Mouse (Mus musculus): Measurements from ENCODE around the gene Tmem128. TPM values are rescaled to one million over a fixed set of nuclear protein-coding genes. Genes with fewer than 3 reads are reported as not detected.

Gene Tmem128
- total and polyA plus RNA-seq, 3 experiments, result 11.7 to 16.5 (median 12.2) TPM

DNA sequence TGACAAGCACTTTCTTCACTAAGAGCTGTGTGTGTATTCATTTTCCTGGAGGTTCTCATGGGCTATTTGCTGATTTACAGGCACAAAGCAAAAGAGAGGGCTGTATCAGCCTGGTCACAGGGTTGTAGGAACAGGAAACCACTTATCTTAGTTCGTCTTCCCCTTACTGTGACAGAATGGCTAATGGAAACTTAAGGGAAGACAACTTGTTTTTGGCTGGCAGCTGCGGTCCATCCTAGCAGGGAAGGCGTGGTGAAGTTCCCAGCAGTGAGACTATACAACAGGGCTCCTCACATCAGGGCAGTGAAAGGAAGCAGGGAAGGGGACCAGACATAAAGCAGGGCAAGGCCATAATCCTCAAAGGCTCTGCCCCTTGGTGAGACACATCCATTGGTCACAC is 4.3 kb upstream of the Tmem128 start:
- Histone ChIP-seq H3K9ac (ENCODE audit: low read depth, low read length) (no peak overlapping the region), H3K36me3 (ENCODE audit: control insufficient read depth, insufficient read depth, low read length) (no peaks in the 10 kb centered on the region), H3K27me3 (ENCODE audit: control insufficient read depth, insufficient read depth, low read length) (no peaks in the 10 kb centered on the region), H3K79me2 (replicated peaks; ENCODE audit: control insufficient read depth, insufficient read depth, low read length) (no peaks in the 10 kb centered on the region; the same call in 1 of the 2 replicates), H3K4me3 (no peak overlapping the region), H3K27ac (no peak overlapping the region), H3K4me1 (ENCODE audit: control insufficient read depth, insufficient read depth, low read length) (no peaks in the 10 kb centered on the region)
- no peak for DNase-seq
- TF ChIP-seq CTCF (IDR thresholded peaks at IDR 0.05) (no peak), POLR2A (IDR thresholded peaks at IDR 0.05; ENCODE audit: insufficient read depth, low read depth, low read length) (no peak), EP300 (IDR thresholded peaks at IDR 0.05; ENCODE audit: insufficient read depth, low read depth, low read length) (no peak)
- WGBS, result 19% methylated on average over 3 of the region's 3 CpGs
- intact Hi-C loops (cut with DNase I), result no loop called here

DNA sequence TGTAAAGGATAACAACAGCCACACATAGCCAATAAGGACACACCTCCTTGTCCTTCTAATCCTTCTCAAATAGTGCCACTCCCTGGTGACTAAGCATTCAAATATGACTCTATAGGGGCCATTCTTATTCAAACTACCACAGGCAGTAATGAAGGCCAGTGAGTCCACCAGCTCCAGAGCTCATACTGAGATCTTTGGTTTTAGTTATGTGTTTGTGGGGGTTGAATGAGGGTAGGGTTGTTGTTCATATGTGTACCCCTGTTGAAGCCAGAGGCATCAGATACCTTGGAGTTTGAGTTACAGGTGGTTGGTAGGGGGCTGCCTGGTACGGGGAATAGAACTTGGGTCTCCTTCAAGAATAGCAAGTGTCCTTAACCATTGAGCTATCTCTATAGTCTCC is 3.4 kb upstream of the Tmem128 start:
- Histone ChIP-seq H3K79me2 (replicated peaks; ENCODE audit: control insufficient read depth, insufficient read depth, low read length) (no peaks in the 10 kb centered on the region; the same call in 1 of the 2 replicates), H3K9ac (ENCODE audit: low read depth, low read length) (no peak overlapping the region), H3K4me3 (no peak overlapping the region), H3K4me1 (ENCODE audit: control insufficient read depth, insufficient read depth, low read length) (peaks cover 1% of the 10 kb centered on the region; the same call in 1 of the 2 replicates), H3K27me3 (ENCODE audit: control insufficient read depth, insufficient read depth, low read length) (no peaks in the 10 kb centered on the region), H3K36me3 (ENCODE audit: control insufficient read depth, insufficient read depth, low read length) (no peaks in the 10 kb centered on the region; the same call in none of the 2 replicates), H3K27ac (no peak overlapping the region)
- WGBS, result 96% methylated on average over 1 of the region's 1 CpGs
- DNase-seq, result no peak
- intact Hi-C loops (cut with DNase I), result no loop called here
- TF ChIP-seq CTCF (IDR thresholded peaks at IDR 0.05) (no peak), EP300 (IDR thresholded peaks at IDR 0.05; ENCODE audit: insufficient read depth, low read depth, low read length) (no peak), POLR2A (IDR thresholded peaks at IDR 0.05; ENCODE audit: insufficient read depth, low read depth, low read length) (no peak)

DNA sequence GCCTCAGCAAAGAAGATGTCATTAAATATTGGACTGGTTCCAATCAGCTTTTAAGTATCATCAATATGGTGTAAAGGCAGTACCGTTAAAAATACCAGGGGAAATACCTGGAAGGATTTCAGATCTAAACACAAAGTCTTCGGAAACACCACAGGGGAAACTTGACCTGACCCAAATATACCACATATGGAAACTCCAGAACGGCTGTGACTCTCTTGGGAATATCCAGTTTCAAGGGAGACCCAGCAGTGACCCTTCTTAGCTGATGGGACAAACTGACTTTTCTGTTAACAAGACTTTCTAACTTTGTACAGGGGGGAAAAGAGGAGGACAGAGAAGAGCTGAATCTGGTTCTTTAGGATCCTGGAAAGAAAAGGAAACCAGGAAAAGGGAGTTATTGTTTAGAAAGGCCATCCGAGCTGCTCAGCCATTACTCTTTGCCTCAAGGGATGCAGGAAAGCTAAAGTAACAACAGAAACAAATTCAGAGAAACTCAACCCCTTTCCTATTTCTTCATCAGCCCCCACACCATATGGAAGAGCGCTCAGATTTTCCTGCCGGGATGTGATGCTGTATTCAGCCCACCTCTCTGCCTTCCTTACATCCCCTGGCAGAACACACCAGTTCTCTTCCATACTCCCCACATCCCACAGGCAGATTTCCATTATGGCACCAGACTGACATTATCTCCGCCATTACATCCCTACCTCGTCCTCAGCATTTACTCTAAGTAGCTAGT is 1.8 kb upstream of the Tmem128 start:
- Histone ChIP-seq H3K4me1 (ENCODE audit: control insufficient read depth, insufficient read depth, low read length) (peaks cover 1% of the 10 kb centered on the region; the same call in 1 of the 2 replicates), H3K4me3 (no peak overlapping the region), H3K79me2 (replicated peaks; ENCODE audit: control insufficient read depth, insufficient read depth, low read length) (no peaks in the 10 kb centered on the region; the same call in 1 of the 2 replicates), H3K27ac (no peak overlapping the region), H3K36me3 (ENCODE audit: control insufficient read depth, insufficient read depth, low read length) (peaks cover 3% of the 10 kb centered on the region), H3K27me3 (ENCODE audit: control insufficient read depth, insufficient read depth, low read length) (no peaks in the 10 kb centered on the region), H3K9ac (ENCODE audit: low read depth, low read length) (no peak overlapping the region)
- TF ChIP-seq CTCF (IDR thresholded peaks at IDR 0.05) (no peak), POLR2A (IDR thresholded peaks at IDR 0.05; ENCODE audit: insufficient read depth, low read depth, low read length) (no peak), EP300 (IDR thresholded peaks at IDR 0.05; ENCODE audit: insufficient read depth, low read depth, low read length) (no peak)
- 61% methylated on average over 8 of the region's 8 CpGs for WGBS
- no peak for DNase-seq
- intact Hi-C loops (cut with DNase I), result no loop called here

DNA sequence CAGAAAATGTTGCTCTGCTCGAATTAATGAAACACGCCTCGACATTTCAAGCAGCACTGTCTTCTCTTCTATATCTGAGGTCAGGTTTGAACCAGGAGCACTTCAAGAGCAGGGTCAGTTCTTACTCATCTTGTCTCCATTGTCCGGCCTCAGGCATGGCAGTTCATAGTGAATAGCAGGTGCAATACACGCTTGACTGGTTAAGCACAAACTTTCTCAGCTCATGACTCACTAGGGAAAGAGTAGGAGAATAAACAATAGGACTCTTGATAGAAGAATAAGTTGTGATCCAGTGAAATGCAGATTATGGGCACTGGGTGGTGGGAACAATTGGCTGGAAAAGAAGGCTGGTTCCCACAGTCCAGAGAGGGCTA is 1.2 kb upstream of the Tmem128 start:
- Histone ChIP-seq H3K27ac (no peak overlapping the region), H3K36me3 (ENCODE audit: control insufficient read depth, insufficient read depth, low read length) (peaks cover 3% of the 10 kb centered on the region), H3K9ac (ENCODE audit: low read depth, low read length) (no peak overlapping the region), H3K4me3 (no peak overlapping the region), H3K4me1 (ENCODE audit: control insufficient read depth, insufficient read depth, low read length) (peaks cover 1% of the 10 kb centered on the region; the same call in 1 of the 2 replicates), H3K79me2 (replicated peaks; ENCODE audit: control insufficient read depth, insufficient read depth, low read length) (no peaks in the 10 kb centered on the region; the same call in 1 of the 2 replicates), H3K27me3 (ENCODE audit: control insufficient read depth, insufficient read depth, low read length) (no peaks in the 10 kb centered on the region)
- intact Hi-C loops (cut with DNase I), result no loop called here
- DNase-seq, result no peak
- no peak for TF ChIP-seq POLR2A (IDR thresholded peaks at IDR 0.05; ENCODE audit: insufficient read depth, low read depth, low read length)
- TF ChIP-seq CTCF (IDR thresholded peaks at IDR 0.05), result no peak
- TF ChIP-seq EP300 (IDR thresholded peaks at IDR 0.05; ENCODE audit: insufficient read depth, low read depth, low read length), result no peak
- WGBS, result 85% methylated on average over 5 of the region's 5 CpGs

DNA sequence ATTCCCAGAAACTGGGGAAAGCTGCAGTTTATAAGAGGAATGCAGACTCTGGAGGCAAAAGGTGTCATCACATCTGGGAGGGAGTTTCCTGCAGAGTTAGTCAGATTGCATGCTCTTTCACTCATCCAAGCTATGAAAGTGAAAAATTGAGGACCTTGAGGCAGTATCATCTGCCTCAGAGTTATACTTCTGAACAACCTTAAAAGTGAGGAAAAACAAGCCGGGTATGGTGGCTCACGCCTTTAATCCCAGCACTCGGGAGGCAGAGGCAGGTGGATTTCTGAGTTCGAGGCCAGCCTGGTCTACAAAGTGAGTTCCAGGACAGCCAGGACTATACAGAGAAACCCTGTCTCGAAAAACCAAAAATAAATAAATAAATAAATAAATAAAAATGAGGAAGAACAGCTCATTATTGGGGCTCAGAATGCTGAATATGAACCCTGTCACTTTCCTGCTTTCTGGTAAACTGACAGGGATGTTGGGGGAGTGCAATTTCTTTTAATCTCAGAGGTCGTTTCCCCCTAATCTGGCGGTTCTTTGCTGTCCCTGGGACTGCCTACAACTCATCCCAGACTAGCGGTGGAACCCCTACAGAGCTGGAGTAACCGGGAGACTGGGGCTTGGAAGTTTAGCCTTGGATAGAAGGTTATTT is 404 bp upstream of the Tmem128 start:
- DNase-seq, result no peak
- intact Hi-C loops (cut with DNase I), result loop anchor here (1.0 kb wide), 1 partner anchor 39 kb away; the partner anchor contains the start of genes Lyar and Zbtb49
- peak overlapping the region; percentile 74 for H3K9ac ChIP-seq (ENCODE audit: low read depth, low read length)
- no peak for TF ChIP-seq POLR2A (IDR thresholded peaks at IDR 0.05; ENCODE audit: insufficient read depth, low read depth, low read length)
- no peak for TF ChIP-seq EP300 (IDR thresholded peaks at IDR 0.05; ENCODE audit: insufficient read depth, low read depth, low read length)
- TF ChIP-seq CTCF (IDR thresholded peaks at IDR 0.05), result no peak
- peak overlapping the region; percentile 81 for H3K4me3 ChIP-seq
- H3K27me3 ChIP-seq (ENCODE audit: control insufficient read depth, insufficient read depth, low read length), result no peaks in the 10 kb centered on the region
- 36% methylated on average over 9 of the region's 9 CpGs for WGBS
- no peaks in the 10 kb centered on the region; the same call in 1 of the 2 replicates for H3K79me2 ChIP-seq (replicated peaks; ENCODE audit: control insufficient read depth, insufficient read depth, low read length)
- peak overlapping the region; percentile 91 for H3K27ac ChIP-seq
- H3K4me1 ChIP-seq (ENCODE audit: control insufficient read depth, insufficient read depth, low read length), result peaks cover 1% of the 10 kb centered on the region; the same call in 1 of the 2 replicates
- peaks cover 3% of the 10 kb centered on the region for H3K36me3 ChIP-seq (ENCODE audit: control insufficient read depth, insufficient read depth, low read length)

DNA sequence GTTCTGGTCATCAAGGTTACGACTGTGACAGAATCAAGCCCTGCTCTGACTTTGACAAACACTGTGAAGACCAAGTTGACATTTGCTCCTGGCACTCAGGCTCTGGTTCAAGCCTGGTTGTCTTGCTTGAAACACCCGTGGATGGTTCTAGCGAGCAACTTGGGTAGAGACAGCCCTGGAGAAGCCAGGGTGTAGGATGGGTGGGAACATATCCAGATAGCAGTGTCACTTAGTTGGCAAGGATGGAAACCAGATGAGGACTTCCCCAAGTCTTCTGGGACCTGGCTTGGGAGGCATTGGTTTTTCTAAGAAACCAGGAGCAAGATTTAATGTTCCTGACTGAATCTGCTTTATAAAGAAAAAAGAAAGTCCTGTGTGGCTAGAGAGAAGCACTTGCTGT is 11.0 kb downstream of the Tmem128 start:
- Histone ChIP-seq H3K36me3 (ENCODE audit: control insufficient read depth, insufficient read depth, low read length) (no peaks in the 10 kb centered on the region; the same call in 1 of the 2 replicates), H3K4me1 (ENCODE audit: control insufficient read depth, insufficient read depth, low read length) (no peaks in the 10 kb centered on the region), H3K27me3 (ENCODE audit: control insufficient read depth, insufficient read depth, low read length) (peaks cover 6% of the 10 kb centered on the region), H3K9ac (ENCODE audit: low read depth, low read length) (no peak overlapping the region), H3K27ac (no peak overlapping the region), H3K79me2 (replicated peaks; ENCODE audit: control insufficient read depth, insufficient read depth, low read length) (no peaks in the 10 kb centered on the region), H3K4me3 (no peak overlapping the region)
- intact Hi-C loops (cut with DNase I), result no loop called here
- WGBS, result 82% methylated on average over 3 of the region's 3 CpGs
- TF ChIP-seq EP300 (IDR thresholded peaks at IDR 0.05; ENCODE audit: insufficient read depth, low read depth, low read length), result no peak
- DNase-seq, result no peak
